Mouse (Mus musculus): ENCODE measurements around the gene Wdr64. TPM values are rescaled to one million over a fixed set of nuclear protein-coding genes. Genes with fewer than 3 reads are reported as not detected.

Gene Wdr64
- polyA plus RNA-seq, 1 experiment: not detected

DNA sequence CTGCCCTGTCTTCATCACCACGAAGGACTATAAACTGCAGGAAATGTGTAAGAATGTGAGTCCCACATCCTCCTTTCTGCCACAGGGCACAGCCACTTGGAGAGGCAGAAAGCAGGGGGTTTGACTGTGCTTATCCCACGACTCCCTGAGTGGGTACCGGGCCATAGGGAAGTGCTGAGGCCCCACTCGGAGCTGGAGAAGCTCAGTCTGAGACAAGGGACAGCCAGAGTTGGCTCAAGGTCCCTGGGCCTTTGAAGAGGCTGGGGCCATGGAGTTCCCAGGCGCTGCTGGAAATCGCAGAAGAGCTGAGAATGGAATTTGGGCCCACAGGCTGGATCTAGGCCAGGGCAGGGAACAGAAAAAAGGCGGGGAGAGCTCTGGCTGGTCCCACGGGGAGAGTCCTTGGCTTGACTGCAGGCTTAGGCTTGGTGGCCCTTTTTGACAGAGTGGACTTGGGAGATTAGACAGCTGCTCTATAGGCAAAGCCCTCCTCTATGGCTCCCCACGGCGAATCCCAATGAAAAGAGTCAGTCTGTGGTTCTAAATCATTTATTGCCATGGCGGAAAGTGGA lies 14.0 kb downstream of the Wdr64 start:
- H3K27ac ChIP-seq (ENCODE audit: insufficient read depth, low read length): no peak overlapping the region
- TF ChIP-seq POLR2A (IDR thresholded peaks at IDR 0.05; ENCODE audit: low read depth, low read length) (no peak), CTCF (IDR thresholded peaks at IDR 0.05; ENCODE audit: borderline replicate concordance, insufficient read depth, low read length) (no peak)

DNA sequence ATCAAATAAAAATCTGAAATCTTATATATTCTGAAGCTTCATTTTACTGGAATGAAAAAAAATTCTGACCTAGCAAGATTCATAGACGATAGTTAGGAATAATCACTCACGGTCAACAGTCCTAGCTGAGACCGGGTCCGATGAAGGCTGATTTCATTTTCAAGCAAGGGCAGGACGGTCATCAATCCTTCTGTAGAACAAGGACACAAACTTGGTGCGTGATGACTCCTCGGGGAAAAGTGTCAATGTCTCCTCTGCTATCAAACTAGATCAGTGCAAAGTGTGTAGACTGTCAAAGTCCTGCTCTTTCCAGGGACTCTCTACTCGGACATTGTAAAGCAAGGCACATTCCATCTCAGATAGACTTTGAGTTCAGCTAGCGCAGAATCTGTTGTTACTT lies 18.4 kb downstream of the Wdr64 start:
- Histone ChIP-seq H3K4me3 (ENCODE audit: insufficient read depth, low read length) (no peak overlapping the region), H3K27ac (ENCODE audit: insufficient read depth, low read length) (no peak overlapping the region), H3K4me1 (ENCODE audit: control insufficient read depth, insufficient read depth, low read length) (no peaks in the 10 kb centered on the region)
- TF ChIP-seq CTCF (IDR thresholded peaks at IDR 0.05; ENCODE audit: borderline replicate concordance, insufficient read depth, low read length) (no peak), POLR2A (IDR thresholded peaks at IDR 0.05; ENCODE audit: low read depth, low read length) (no peak)

More for the DNA sequence above, 14.0 kb downstream of the Wdr64 start:
- Histone ChIP-seq H3K4me1 (ENCODE audit: control insufficient read depth, insufficient read depth, low read length) (no peaks in the 10 kb centered on the region), H3K4me3 (ENCODE audit: insufficient read depth, low read length) (no peak overlapping the region)

DNA sequence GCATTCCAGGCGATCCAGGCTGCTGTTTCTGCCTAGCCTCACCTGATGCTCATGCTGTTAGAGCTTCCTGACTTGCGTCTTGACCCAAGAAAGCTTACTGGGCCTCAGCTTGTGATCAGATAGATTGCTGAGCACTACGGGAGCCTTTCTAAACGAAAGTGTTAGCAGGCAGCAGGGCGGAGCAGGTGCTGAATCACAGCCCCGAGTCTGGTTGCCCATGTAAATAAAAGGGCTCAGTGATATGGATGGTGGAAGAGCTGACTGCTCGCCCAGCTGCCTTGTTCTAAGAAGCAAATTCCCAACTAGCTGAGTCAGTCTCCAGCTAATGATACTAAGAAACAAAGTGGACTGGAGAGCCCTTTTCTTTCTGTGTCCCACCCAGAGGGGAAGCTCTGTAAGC lies 27.4 kb downstream of the Wdr64 start:
- H3K4me3 ChIP-seq (ENCODE audit: insufficient read depth, low read length): no peak overlapping the region
- TF ChIP-seq POLR2A (IDR thresholded peaks at IDR 0.05; ENCODE audit: low read depth, low read length): no peak
- H3K27ac ChIP-seq (ENCODE audit: insufficient read depth, low read length): no peak overlapping the region
- no peaks in the 10 kb centered on the region for H3K4me1 ChIP-seq (ENCODE audit: control insufficient read depth, insufficient read depth, low read length)

DNA sequence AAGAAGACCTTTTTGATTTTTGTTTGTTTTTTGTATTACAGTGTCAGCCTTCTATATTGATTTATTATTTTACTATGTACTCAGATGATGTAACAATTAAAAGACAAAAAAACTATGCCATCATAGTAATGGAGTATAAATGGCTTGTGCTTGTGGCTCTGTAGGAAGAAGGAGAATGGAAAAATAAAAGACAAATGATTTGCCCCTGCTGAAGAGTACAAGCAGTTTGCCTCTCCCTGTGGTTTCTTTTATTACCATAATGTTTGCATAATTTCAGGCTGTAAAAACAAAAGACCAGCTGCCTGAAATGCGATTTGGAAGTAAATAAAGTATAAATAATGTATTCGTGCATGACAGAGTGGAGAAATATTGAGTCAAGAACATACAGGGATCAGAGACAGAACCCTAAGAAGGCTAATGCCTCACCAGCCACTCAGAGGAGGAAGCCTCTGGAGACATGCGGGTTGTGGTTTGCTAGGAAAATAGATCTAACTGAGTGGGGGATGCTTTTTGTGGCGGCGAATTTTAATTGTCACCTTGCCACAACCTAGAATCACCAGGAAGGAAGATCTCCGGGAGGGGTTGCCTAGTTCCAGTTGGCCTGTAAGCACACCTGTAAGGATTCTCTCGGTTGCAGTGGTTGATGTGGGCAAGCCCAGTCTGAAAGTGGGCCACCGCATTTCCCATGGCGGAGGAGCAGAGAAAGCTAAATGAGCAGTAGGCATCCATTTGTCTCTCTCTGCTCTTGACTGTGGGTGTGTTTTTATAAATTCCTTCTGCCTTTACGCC lies 56.4 kb downstream of the Wdr64 start:
- no peak overlapping the region for H3K27ac ChIP-seq (ENCODE audit: insufficient read depth, low read length)
- H3K4me3 ChIP-seq (ENCODE audit: insufficient read depth, low read length): no peak overlapping the region
- no peak for TF ChIP-seq POLR2A (IDR thresholded peaks at IDR 0.05; ENCODE audit: low read depth, low read length)
- TF ChIP-seq CTCF (IDR thresholded peaks at IDR 0.05; ENCODE audit: borderline replicate concordance, insufficient read depth, low read length): no peak
- H3K4me1 ChIP-seq (ENCODE audit: control insufficient read depth, insufficient read depth, low read length): no peaks in the 10 kb centered on the region

DNA sequence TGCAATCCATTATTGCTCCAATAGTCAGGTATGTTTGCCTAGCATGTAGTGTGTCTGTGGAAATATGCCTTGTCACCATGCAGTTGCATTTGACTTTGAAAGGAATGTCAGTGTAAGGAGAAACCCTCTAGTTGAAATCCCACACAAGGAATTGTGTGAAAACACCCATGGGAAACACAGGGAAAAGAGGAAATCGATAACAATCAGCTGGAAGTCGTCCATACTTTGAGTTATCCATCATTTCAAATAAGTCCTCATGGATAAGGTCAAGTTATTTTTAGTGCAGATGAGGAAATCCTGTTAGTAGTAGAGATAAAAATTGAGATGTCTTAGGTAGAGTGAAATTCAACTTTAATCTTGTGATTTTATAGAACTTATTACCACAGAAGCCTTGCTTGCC lies 96.3 kb downstream of the Wdr64 start:
- no peak for TF ChIP-seq POLR2A (IDR thresholded peaks at IDR 0.05; ENCODE audit: low read depth, low read length)
- no peak for TF ChIP-seq CTCF (IDR thresholded peaks at IDR 0.05; ENCODE audit: borderline replicate concordance, insufficient read depth, low read length)
- no peaks in the 10 kb centered on the region for H3K4me1 ChIP-seq (ENCODE audit: control insufficient read depth, insufficient read depth, low read length)
- H3K27ac ChIP-seq (ENCODE audit: insufficient read depth, low read length): no peak overlapping the region
- H3K4me3 ChIP-seq (ENCODE audit: insufficient read depth, low read length): no peak overlapping the region

DNA sequence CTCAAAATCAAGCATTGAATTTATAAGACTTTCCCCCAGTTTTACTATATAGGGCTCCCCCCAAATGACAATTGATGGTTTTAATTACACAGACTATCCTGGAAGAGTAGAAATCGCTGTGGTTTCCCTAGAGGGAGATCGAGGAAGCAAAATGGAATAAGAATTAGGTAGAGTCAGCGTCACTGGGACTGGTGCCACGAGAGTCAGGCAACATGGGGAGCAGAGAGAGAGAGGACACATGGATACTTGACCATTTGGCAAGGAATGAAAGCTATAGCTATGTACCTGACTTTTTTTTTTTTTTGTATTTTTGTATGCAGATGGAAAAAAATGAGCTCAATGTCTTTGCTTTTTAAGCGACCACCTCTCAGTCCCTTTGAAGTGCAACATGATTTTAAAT lies 110.0 kb downstream of the Wdr64 start:
- Histone ChIP-seq H3K4me3 (ENCODE audit: insufficient read depth, low read length) (no peak overlapping the region), H3K27ac (ENCODE audit: insufficient read depth, low read length) (no peak overlapping the region), H3K4me1 (ENCODE audit: control insufficient read depth, insufficient read depth, low read length) (no peaks in the 10 kb centered on the region)
- no peak for TF ChIP-seq POLR2A (IDR thresholded peaks at IDR 0.05; ENCODE audit: low read depth, low read length)

DNA sequence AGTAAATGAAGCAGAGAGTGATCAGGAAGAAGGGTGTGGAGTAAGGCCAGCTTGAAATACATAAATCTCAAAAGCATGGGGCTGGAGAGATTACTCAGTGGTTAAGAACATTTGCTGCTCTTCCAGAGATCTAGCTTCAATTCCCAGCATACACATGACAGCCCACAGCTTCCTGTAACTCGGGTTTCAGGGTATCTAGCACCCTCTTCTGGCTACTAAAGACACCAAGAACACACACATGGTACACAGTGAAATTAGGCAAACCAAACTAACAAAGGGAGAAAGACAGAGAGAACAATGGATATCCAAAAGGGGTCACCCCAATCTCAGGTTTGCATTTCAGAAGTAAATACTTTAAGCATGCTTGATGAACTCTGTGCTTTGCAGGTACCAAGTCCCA lies 113.2 kb downstream of the Wdr64 start:
- no peaks in the 10 kb centered on the region for H3K4me1 ChIP-seq (ENCODE audit: control insufficient read depth, insufficient read depth, low read length)
- TF ChIP-seq CTCF (IDR thresholded peaks at IDR 0.05; ENCODE audit: borderline replicate concordance, insufficient read depth, low read length) (no peak), POLR2A (IDR thresholded peaks at IDR 0.05; ENCODE audit: low read depth, low read length) (no peak)
- H3K4me3 ChIP-seq (ENCODE audit: insufficient read depth, low read length): no peak overlapping the region
- no peak overlapping the region for H3K27ac ChIP-seq (ENCODE audit: insufficient read depth, low read length)

DNA sequence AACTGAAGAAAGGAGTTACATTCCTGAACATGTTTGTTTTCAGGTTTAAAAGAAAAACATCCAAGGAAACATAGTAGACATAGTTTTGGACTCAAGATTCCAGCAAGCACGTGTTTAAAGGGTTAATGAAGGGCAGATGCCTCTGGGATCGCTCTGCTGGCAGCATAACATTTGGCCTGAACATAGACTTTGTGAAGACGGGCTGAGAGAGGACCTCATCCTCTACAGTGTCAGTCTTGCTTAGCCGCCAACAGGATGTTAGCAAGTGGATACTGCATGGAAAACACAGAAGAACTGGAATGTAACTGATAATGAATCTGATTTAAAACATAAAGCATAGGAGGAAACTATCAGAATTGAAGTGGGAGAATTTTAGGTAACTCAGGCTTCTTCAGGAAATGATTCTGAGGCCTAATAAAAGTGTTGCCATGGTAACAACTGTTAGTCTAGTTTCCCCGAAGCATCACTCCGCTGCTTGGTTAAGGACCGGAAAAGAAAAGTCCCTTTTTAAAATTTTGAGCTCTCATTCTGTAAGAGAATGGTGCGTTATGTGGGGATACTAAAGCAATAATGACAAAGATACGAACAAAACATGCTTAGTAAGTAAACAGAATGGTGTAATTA lies 125.5 kb downstream of the Wdr64 start:
- Histone ChIP-seq H3K27ac (ENCODE audit: insufficient read depth, low read length) (no peak overlapping the region), H3K4me1 (ENCODE audit: control insufficient read depth, insufficient read depth, low read length) (no peaks in the 10 kb centered on the region), H3K4me3 (ENCODE audit: insufficient read depth, low read length) (no peak overlapping the region)
- TF ChIP-seq CTCF (IDR thresholded peaks at IDR 0.05; ENCODE audit: borderline replicate concordance, insufficient read depth, low read length) (no peak), POLR2A (IDR thresholded peaks at IDR 0.05; ENCODE audit: low read depth, low read length) (no peak)

DNA sequence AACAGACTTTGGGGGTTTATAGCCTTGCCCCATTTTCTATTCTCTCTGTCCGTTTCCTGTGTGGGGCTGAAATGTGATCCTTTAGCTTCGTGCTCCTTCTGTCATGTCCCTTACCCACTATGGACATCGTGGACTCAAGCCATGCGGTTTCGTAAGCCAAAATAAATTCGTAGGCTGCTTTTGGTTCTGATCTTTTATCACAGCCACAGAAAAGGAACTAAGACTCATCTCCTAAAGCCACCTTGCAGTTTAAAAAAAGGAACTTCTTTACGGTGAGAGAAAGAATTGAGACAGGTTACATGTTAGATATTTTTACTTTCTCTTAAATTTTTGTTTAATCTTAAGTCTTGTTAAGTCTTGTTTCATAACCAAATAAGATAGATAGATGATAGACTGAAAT lies 130.1 kb downstream of the Wdr64 start:
- no peak overlapping the region for H3K4me3 ChIP-seq (ENCODE audit: insufficient read depth, low read length)
- no peaks in the 10 kb centered on the region for H3K4me1 ChIP-seq (ENCODE audit: control insufficient read depth, insufficient read depth, low read length)
- TF ChIP-seq CTCF (IDR thresholded peaks at IDR 0.05; ENCODE audit: borderline replicate concordance, insufficient read depth, low read length) (no peak), POLR2A (IDR thresholded peaks at IDR 0.05; ENCODE audit: low read depth, low read length) (no peak)
- no peak overlapping the region for H3K27ac ChIP-seq (ENCODE audit: insufficient read depth, low read length)

DNA sequence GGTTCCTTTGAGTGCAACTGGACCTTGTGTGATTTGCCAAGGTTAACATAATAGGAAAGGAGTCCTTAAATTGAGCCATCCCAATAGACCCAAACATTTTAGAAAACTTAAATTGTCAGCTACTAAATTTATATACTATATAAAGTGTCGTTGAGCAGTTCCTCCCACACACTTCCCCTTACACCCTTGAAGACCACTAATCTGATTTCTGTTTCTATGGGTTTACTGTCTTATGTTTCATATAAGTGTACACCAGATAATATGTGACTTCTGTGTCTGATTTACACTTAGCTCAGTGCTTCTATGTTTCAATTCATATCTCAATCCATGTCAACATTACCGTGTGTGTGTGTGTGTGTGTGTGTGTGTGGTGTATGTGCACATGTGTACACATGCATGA lies 130.8 kb downstream of the Wdr64 start:
- Histone ChIP-seq H3K4me3 (ENCODE audit: insufficient read depth, low read length) (no peak overlapping the region), H3K27ac (ENCODE audit: insufficient read depth, low read length) (no peak overlapping the region), H3K4me1 (ENCODE audit: control insufficient read depth, insufficient read depth, low read length) (no peaks in the 10 kb centered on the region)
- TF ChIP-seq POLR2A (IDR thresholded peaks at IDR 0.05; ENCODE audit: low read depth, low read length) (no peak), CTCF (IDR thresholded peaks at IDR 0.05; ENCODE audit: borderline replicate concordance, insufficient read depth, low read length) (no peak)
